Mouse (Mus musculus) cortical plate, adult 2 months (tissue): ENCODE data around the gene Slc46a1.

Experiments used
- CTCF ChIP-seq: fragments of 200-500 bp; IDR thresholded peaks from 2 replicates; pipeline ENCODE4 v1.5.1; 2011; ENCODE audit warnings: mild to moderate bottlenecking, control low read depth, low read length; ENCODE audit not compliant: insufficient read depth; ENCODE audit errors: extremely low read depth
- POLR2A ChIP-seq: fragments of 200-500 bp; IDR thresholded peaks from 2 replicates; pipeline ENCODE4 v1.6.1; 2011; ENCODE audit warnings: mild to moderate bottlenecking, low read length, control low read depth; ENCODE audit not compliant: insufficient read depth; ENCODE audit errors: extremely low read depth

DNA sequence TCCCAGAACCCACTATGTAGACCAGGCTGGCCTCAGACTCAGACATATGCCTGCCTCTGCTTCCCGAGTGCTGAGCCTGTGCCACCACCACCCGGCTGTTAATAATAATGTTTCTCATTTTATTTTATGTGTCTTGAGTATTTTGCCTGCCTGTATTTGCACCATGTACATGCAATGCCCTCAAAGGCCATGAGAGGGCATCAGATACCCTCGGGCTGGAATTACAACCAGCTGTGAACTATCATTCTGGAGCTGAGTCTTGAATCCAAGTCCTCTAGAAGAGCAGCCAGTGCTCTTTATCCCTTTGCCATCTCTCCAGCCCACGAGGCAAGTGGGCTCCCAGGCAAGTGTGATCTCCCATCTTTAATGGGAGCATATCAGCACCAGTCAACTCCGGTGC is 10.2 kb upstream of the Slc46a1 start:
- TF ChIP-seq CTCF (peak; percentile 59), POLR2A (no peak)
